Mouse (Mus musculus) embryonic facial prominence, embryonic 14.5 days (tissue): Measurements from ENCODE around the gene Tkfc. TPM values are rescaled to one million over a fixed set of nuclear protein-coding genes. Genes with fewer than 3 reads are reported as not detected.
"Not testable (repeated sequence)": the region's sequence is repeated elsewhere in the genome, so short reads cannot be mapped to it uniquely, and the experiment has no call there.

Source experiments
- ATAC-seq: fragments of 200-750 bp; cut with Nextera tagmentation; 2 replicates; pipeline ENCODE4 v1.8.0; 2017; ENCODE audit warnings: low read depth, moderate number of reproducible peaks, moderate TSS enrichment
- DNase-seq: peaks from one replicate; pipeline ENCODE4 v3.0.0-alpha.2; 2015; ENCODE audit warnings: low spot score
- H3K27ac ChIP-seq: fragments of 300-500 bp; sonication (generic); replicated peaks from 2 replicates; pipeline ENCODE4 v1.5.1; 2014; ENCODE audit warnings: low read depth, mild to moderate bottlenecking, low read length, moderate library complexity
- H3K27me3 ChIP-seq: fragments of 300-500 bp; sonication (generic); replicated peaks from 2 replicates; pipeline ENCODE4 v1.6.1; 2014; ENCODE audit warnings: low read length; ENCODE audit not compliant: control insufficient read depth, insufficient read depth
- H3K36me3 ChIP-seq: fragments of 300-500 bp; sonication (generic); 2 replicates; pipeline ENCODE4 v1.6.1; 2014; ENCODE audit warnings: low read length, mixed read lengths; ENCODE audit not compliant: control insufficient read depth, insufficient read depth
- H3K4me1 ChIP-seq: fragments of 300-500 bp; sonication (generic); 2 replicates; pipeline ENCODE4 v1.6.1; 2014; ENCODE audit warnings: antibody characterized with exemption, low read length; ENCODE audit not compliant: control insufficient read depth, insufficient read depth
- H3K4me2 ChIP-seq: fragments of 300-500 bp; sonication (generic); 2 replicates; pipeline ENCODE4 v1.6.1; 2014; ENCODE audit warnings: low read depth, mild to moderate bottlenecking, low read length, moderate library complexity, mixed read lengths
- H3K4me3 ChIP-seq: fragments of 300-500 bp; sonication (generic); 2 replicates; pipeline ENCODE4 v1.5.1; 2014; ENCODE audit warnings: low read depth, mild to moderate bottlenecking, low read length
- H3K9ac ChIP-seq: fragments of 300-500 bp; sonication (generic); 2 replicates; pipeline ENCODE4 v1.6.1; 2014; ENCODE audit warnings: low read depth, mild to moderate bottlenecking, low read length, moderate library complexity, mixed read lengths
- H3K9me3 ChIP-seq: fragments of 300-500 bp; sonication (generic); 2 replicates; pipeline ENCODE4 v1.6.1; 2016; ENCODE audit warnings: low read length; ENCODE audit not compliant: control insufficient read depth
- WGBS: fragments of 180-500 bp; shearing (Covaris S2); extraction: QIAGEN DNeasy Blood & Tissue Kit; methylation state at CpG from one replicate; pipeline ENCODE4 v1.1.7; 2014; 5-methylcytosine and 5-hydroxymethylcytosine counted together
- polyA plus RNA-seq: library from polyadenylated mRNA; unstranded; fragments of >200 nt; fragmentation: Nextera tagmentation; extraction: Ambion mirVana; gene quantifications from 2 replicates; pipeline ENCODE4 v1.2.1, GENCODE M21; 2014

Gene Tkfc
- polyA plus RNA-seq, 1 experiment from 2014 or later: 13.9 TPM

GRCm38 (mm10) chr19:10557837-10558375 lies 47.5 kb downstream of the Tkfc start:
- 72% methylated on average over 4 of the region's 4 CpGs for WGBS

GRCm38 (mm10) chr19:10557430-10557829 lies 48.0 kb downstream of the Tkfc start:
- Histone ChIP-seq H3K36me3 (0 out of 2 replicates have a peak, but pooled peaks cover 5% of the 10 kb centered on the region), H3K4me1 (peaks cover 8% of the 10 kb centered on the region), H3K4me2 (no peak overlapping the region), H3K9me3 (no peaks in the 10 kb centered on the region), H3K9ac (no peak overlapping the region), H3K27ac (no peak overlapping the region), H3K27me3 (no peaks in the 10 kb centered on the region), H3K4me3 (no peak overlapping the region)
- WGBS: 70% methylated on average over 2 of the region's 2 CpGs
- DNase-seq: no peak
- no peak for ATAC-seq

More at GRCm38 (mm10) chr19:10557837-10558375, 47.5 kb downstream of the Tkfc start:
- H3K4me1 ChIP-seq, H3K36me3 ChIP-seq, H3K9ac ChIP-seq, H3K27ac ChIP-seq, ATAC-seq, DNase-seq, H3K4me3 ChIP-seq, H3K27me3 ChIP-seq, H3K4me2 ChIP-seq, H3K9me3 ChIP-seq: not testable (repeated sequence)

DNA sequence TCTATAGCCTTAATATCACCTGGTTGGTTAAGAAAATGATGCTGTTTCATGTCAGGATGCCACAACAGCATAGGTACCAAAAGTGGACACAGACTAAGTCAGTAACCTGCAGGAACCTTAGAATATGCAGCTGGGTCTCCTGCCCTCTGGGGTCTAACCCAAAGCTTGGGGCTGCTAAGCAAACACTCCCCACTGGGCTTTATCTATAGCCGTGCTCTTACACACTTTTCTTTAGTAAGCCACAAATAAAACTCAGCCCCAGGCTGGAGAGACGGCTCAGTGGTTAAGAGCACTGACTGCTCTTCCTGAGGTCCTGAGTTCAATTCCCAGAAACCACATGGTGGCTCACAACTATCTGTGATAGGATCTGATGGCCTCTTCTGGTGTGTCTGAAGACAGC lies 48.5 kb downstream of the Tkfc start:
- Histone ChIP-seq H3K9me3 (no peaks in the 10 kb centered on the region), H3K4me2 (no peak overlapping the region), H3K36me3 (peaks cover 9% of the 10 kb centered on the region; the same call in 1 of the 2 replicates), H3K4me1 (peaks cover 8% of the 10 kb centered on the region), H3K27ac (no peak overlapping the region), H3K27me3 (no peaks in the 10 kb centered on the region), H3K9ac (no peak overlapping the region), H3K4me3 (no peak overlapping the region)
- DNase-seq (no peak), ATAC-seq (no peak)
- WGBS: 77% methylated on average over 2 of the region's 2 CpGs

GRCm38 (mm10) chr19:10555624-10556510 lies 49.6 kb downstream of the Tkfc start, which contains the start of gene Tmem216:
TSS of gene Tmem216 (minus strand) at chr19:10556238.
- Histone ChIP-seq H3K4me1 (peaks cover 8% of the 10 kb centered on the region), H3K27me3 (no peaks in the 10 kb centered on the region), H3K27ac (peak within 1 kb of the TSS; percentile 65), H3K9me3 (no peaks in the 10 kb centered on the region), H3K4me3 (peak within 1 kb of the TSS; percentile 61), H3K36me3 (peaks cover 20% of the 10 kb centered on the region), H3K9ac (peak within 1 kb of the TSS; percentile 70), H3K4me2 (peak within 1 kb of the TSS; percentile 68)
- DNase-seq (peak; percentile 94), ATAC-seq (peak; percentile 100)
- WGBS: under 1% methylated on average over 40 of the region's 43 CpGs

DNA sequence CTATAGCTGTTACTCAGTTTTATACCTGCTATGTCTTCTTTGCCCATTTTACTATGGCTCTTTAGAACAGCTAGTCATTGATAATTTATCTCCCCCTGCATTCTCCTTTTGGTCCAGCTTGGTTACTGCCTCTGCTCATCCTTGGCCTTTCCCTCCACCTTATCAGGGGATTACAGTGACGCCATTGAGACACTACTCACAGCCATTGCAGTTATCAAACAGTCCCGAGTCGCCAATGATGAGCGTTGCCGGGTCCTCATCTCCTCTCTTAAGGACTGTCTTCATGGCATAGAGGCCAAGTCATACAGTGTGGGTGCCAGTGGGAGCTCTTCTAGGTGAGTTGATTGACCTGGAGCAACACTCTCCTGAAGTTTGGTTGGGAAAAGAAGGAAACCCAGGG lies 66.0 kb downstream of the Tkfc start:
- Histone ChIP-seq H3K4me2 (no peak overlapping the region), H3K9ac (no peak overlapping the region), H3K27me3 (no peaks in the 10 kb centered on the region), H3K36me3 (peaks cover 95% of the 10 kb centered on the region), H3K4me3 (no peak overlapping the region), H3K9me3 (no peaks in the 10 kb centered on the region), H3K4me1 (no peaks in the 10 kb centered on the region), H3K27ac (no peak overlapping the region)
- ATAC-seq (no peak), DNase-seq (no peak)
- 91% methylated on average over 5 of the region's 5 CpGs for WGBS

Other genes starting within 250 kb of the Tkfc start
- 1.4 and 2.0 TPM in 2 replicates for gene Syt7, start 216.6 kb downstream of the Tkfc start, polyA plus RNA-seq
- 0.68 and 1.4 TPM in 2 replicates for gene Lrrc10b, start 148.2 kb downstream of the Tkfc start, polyA plus RNA-seq
- 0.45 and 2.5 TPM in 2 replicates for gene Ppp1r32, start 122.7 kb downstream of the Tkfc start, polyA plus RNA-seq
- gene Cpsf7, start 80.4 kb downstream of the Tkfc start, polyA plus RNA-seq: 50.9 TPM in 2 replicates
- gene Sdhaf2, start 79.5 kb downstream of the Tkfc start, polyA plus RNA-seq: 57.0 and 62.1 TPM in 2 replicates
- gene Tmem216, start 49.4 kb downstream of the Tkfc start, polyA plus RNA-seq: 42.6 and 49.7 TPM in 2 replicates
- gene Cyb561a3, start 28.5 kb downstream of the Tkfc start, polyA plus RNA-seq: 17.8 and 20.7 TPM in 2 replicates
- 30.8 and 34.1 TPM in 2 replicates for gene Tmem138, start 28.3 kb downstream of the Tkfc start, polyA plus RNA-seq
- 349 and 405 TPM in 2 replicates for gene Ddb1, start 327 bp downstream of the Tkfc start, polyA plus RNA-seq
- gene Vwce, start 28.6 kb upstream of the Tkfc start, polyA plus RNA-seq: 1.5 and 1.8 TPM in 2 replicates
- 0.14 TPM in 1 of 2 replicates, not detected in the other for gene Pga5, start 72.4 kb upstream of the Tkfc start, polyA plus RNA-seq
- gene Vps37c, start 83.1 kb upstream of the Tkfc start, polyA plus RNA-seq: 34.8 and 35.9 TPM in 2 replicates
- 0.58 and 0.78 TPM in 2 replicates for gene Cd5, start 133.3 kb upstream of the Tkfc start, polyA plus RNA-seq
- 0.07 TPM in 1 of 2 replicates, not detected in the other for gene Cd6, start 224.4 kb upstream of the Tkfc start, polyA plus RNA-seq
- gene Slc15a3, start 234.1 kb upstream of the Tkfc start, polyA plus RNA-seq: 0.84 and 1.3 TPM in 2 replicates